Mouse (Mus musculus) myocyte (in vitro differentiated cells): Measurements from ENCODE around the gene Tenm2. TPM values are rescaled to one million over a fixed set of nuclear protein-coding genes. Genes with fewer than 3 reads are reported as not detected.

Source experiments
- H3K27me3 ChIP-seq: one replicate; pipeline ENCODE4 v1.6.1; 2011; ENCODE audit not compliant: control insufficient read depth, insufficient read depth, insufficient read length
- H3K36me3 ChIP-seq: one replicate; pipeline ENCODE4 v1.6.1; 2011; ENCODE audit not compliant: control insufficient read depth, insufficient read depth
- H3K4me2 ChIP-seq: one replicate; pipeline ENCODE4 v1.6.1; 2011; ENCODE audit warnings: low read depth, control low read depth
- H3K4me3 ChIP-seq: one replicate; pipeline ENCODE4 v1.5.1; 2011; ENCODE audit warnings: mild to moderate bottlenecking, control low read depth, moderate library complexity
- H3K79me2 ChIP-seq: one replicate; pipeline ENCODE4 v1.6.1; 2011; ENCODE audit not compliant: control insufficient read depth, insufficient read depth
- H3ac ChIP-seq: one replicate; pipeline ENCODE4 v1.6.1; 2011; ENCODE audit not compliant: control insufficient read depth, insufficient read length
- CEBPB ChIP-seq: IDR thresholded peaks from 2 replicates; pipeline ENCODE4 v1.6.1; 2011; ENCODE audit warnings: mild to moderate bottlenecking, moderate library complexity; ENCODE audit not compliant: poor library complexity, insufficient read depth, severe bottlenecking
- E2F4 ChIP-seq: IDR thresholded peaks from one replicate; pipeline ENCODE4 v1.6.1; 2011; ENCODE audit warnings: mild to moderate bottlenecking, control low read depth, moderate library complexity; ENCODE audit not compliant: insufficient read depth
- MAX ChIP-seq: IDR thresholded peaks from one replicate; pipeline ENCODE4 v1.6.1; 2011; ENCODE audit warnings: low read depth, mild to moderate bottlenecking, control low read depth
- MYOD1 ChIP-seq, 3 experiments: IDR thresholded peaks; one replicate each; pipeline ENCODE4 v1.6.1; 2011; ENCODE audit warnings: control low read depth in 2 of 3, low read depth in 2 of 3, mild to moderate bottlenecking in 2 of 3, moderate library complexity in 1 of 3; ENCODE audit not compliant: insufficient read length in 2 of 3, control insufficient read depth in 1 of 3
- MYOG ChIP-seq, 3 experiments: IDR thresholded peaks; one replicate each; pipeline ENCODE4 v1.6.1; 2011; ENCODE audit warnings: control low read depth in 2 of 3, low read depth in 2 of 3, mild to moderate bottlenecking in 2 of 3; ENCODE audit not compliant: insufficient read length in 2 of 3, control insufficient read depth in 1 of 3, insufficient read depth in 1 of 3
- POLR2A ChIP-seq: IDR thresholded peaks from one replicate; pipeline ENCODE4 v1.6.1; 2011; ENCODE audit warnings: low read depth, mild to moderate bottlenecking, control low read depth, moderate library complexity; ENCODE audit not compliant: insufficient read length
- POLR2AphosphoS2 ChIP-seq: IDR thresholded peaks from one replicate; pipeline ENCODE4 v1.6.1; 2011; ENCODE audit warnings: low read depth, control low read depth; ENCODE audit not compliant: insufficient read length
- REST ChIP-seq: IDR thresholded peaks from one replicate; pipeline ENCODE4 v1.6.1; 2011; ENCODE audit warnings: mild to moderate bottlenecking, control low read depth, moderate library complexity; ENCODE audit not compliant: insufficient read depth, insufficient read length
- SRF ChIP-seq: IDR thresholded peaks from one replicate; pipeline ENCODE4 v1.6.1; 2011; ENCODE audit warnings: low read depth; ENCODE audit not compliant: control insufficient read depth, insufficient read length
- TCF12 ChIP-seq: IDR thresholded peaks from one replicate; pipeline ENCODE4 v1.6.1; 2011; ENCODE audit warnings: mild to moderate bottlenecking, control low read depth; ENCODE audit not compliant: poor library complexity, insufficient read depth, severe bottlenecking
- TCF3 ChIP-seq: IDR thresholded peaks from one replicate; pipeline ENCODE4 v1.6.1; 2011; ENCODE audit warnings: low read depth, control low read depth; ENCODE audit not compliant: insufficient read length
- USF1 ChIP-seq: IDR thresholded peaks from one replicate; pipeline ENCODE4 v1.6.1; 2011; ENCODE audit warnings: low read depth, mild to moderate bottlenecking, control low read depth, moderate library complexity
- polyA plus RNA-seq: library from polyadenylated mRNA; unstranded; fragments of >200 nt; fragmentation: generic; extraction: Trizol; gene quantifications from one replicate; pipeline ENCODE4 v1.2.1, GENCODE M21; 2012; ENCODE audit warnings: missing spikeins

Gene Tenm2
- polyA plus RNA-seq, 1 experiment: 0.28 TPM

- Histone ChIP-seq H3K4me3 (no peak overlapping the region), H3K79me2 (no peaks in the 10 kb centered on the region), H3ac (no peak overlapping the region), H3K27me3 (no peaks in the 10 kb centered on the region), H3K36me3 (no peaks in the 10 kb centered on the region), H3K4me2 (no peak overlapping the region)
- TF ChIP-seq CEBPB (0 out of 2 replicates have a peak, but pooled peaks have one; percentile 19), POLR2AphosphoS2 (no peak)
These were observed 1016.2 kb downstream of the Tenm2 start for GRCm38 (mm10) chr11:36219586-36219985.

GRCm38 (mm10) chr11:36214589-36214988 is 1021.2 kb downstream of the Tenm2 start:
- no peak overlapping the region for H3K4me2 ChIP-seq
- H3K36me3 ChIP-seq: no peaks in the 10 kb centered on the region
- H3ac ChIP-seq: no peak overlapping the region
- H3K4me3 ChIP-seq: no peak overlapping the region
- TF ChIP-seq POLR2A (no peak), TCF12 (no peak), TCF3 (no peak), REST (no peak), SRF (no peak), E2F4 (no peak), USF1 (no peak), CEBPB (no peak), MAX (no peak), POLR2AphosphoS2 (no peak), MYOG (IDR thresholded peaks at IDR 0.05; ENCODE audit: control insufficient read depth in 1 of 3, insufficient read depth in 1 of 3, insufficient read length in 2 of 3, low read depth in 2 of 3) (no peak), MYOD1 (IDR thresholded peaks at IDR 0.05; ENCODE audit: control insufficient read depth in 1 of 3, insufficient read length in 2 of 3, low read depth in 2 of 3) (no peak)
- H3K27me3 ChIP-seq: no peaks in the 10 kb centered on the region
- no peaks in the 10 kb centered on the region for H3K79me2 ChIP-seq

DNA sequence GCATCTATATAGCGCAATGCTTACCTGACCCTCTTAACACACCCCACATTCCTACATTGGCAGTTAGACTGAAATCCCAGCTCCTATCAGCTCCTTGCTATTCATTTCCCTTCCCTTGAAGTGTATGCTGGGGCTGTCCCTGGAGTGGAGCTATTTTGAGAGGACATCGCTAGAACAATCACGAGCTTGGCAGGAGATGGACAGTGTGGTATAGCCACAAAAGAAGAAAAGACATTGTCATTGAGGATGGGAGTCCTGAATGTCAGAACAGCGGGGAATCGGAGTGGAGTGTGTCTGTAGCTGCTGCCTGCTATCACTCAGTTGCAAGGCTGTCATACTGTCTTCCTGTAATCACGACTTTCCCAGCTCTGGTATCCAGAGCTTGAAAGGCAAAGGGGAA is 1031.4 kb downstream of the Tenm2 start:
- no peak overlapping the region for H3ac ChIP-seq
- no peaks in the 10 kb centered on the region for H3K27me3 ChIP-seq
- TF ChIP-seq MYOD1 (IDR thresholded peaks at IDR 0.05; ENCODE audit: control insufficient read depth in 1 of 3, insufficient read length in 2 of 3, low read depth in 2 of 3): no peak
- no peak for TF ChIP-seq REST
- no peak for TF ChIP-seq TCF3
- TF ChIP-seq POLR2AphosphoS2: no peak
- no peak for TF ChIP-seq SRF
- TF ChIP-seq CEBPB: no peak
- TF ChIP-seq E2F4: no peak
- TF ChIP-seq POLR2A: no peak
- no peak for TF ChIP-seq MAX
- TF ChIP-seq USF1: no peak
- no peak for TF ChIP-seq MYOG (IDR thresholded peaks at IDR 0.05; ENCODE audit: control insufficient read depth in 1 of 3, insufficient read depth in 1 of 3, insufficient read length in 2 of 3, low read depth in 2 of 3)
- no peak for TF ChIP-seq TCF12
- H3K4me3 ChIP-seq: no peak overlapping the region
- H3K36me3 ChIP-seq: no peaks in the 10 kb centered on the region
- no peaks in the 10 kb centered on the region for H3K79me2 ChIP-seq
- no peak overlapping the region for H3K4me2 ChIP-seq

GRCm38 (mm10) chr11:36203896-36204295 is 1031.9 kb downstream of the Tenm2 start:
- TF ChIP-seq MAX (no peak), TCF12 (no peak), POLR2AphosphoS2 (no peak), MYOG (IDR thresholded peaks at IDR 0.05; ENCODE audit: control insufficient read depth in 1 of 3, insufficient read depth in 1 of 3, insufficient read length in 2 of 3, low read depth in 2 of 3) (no peak), E2F4 (no peak)
- no peak overlapping the region for H3K4me3 ChIP-seq
- no peaks in the 10 kb centered on the region for H3K27me3 ChIP-seq
- no peaks in the 10 kb centered on the region for H3K79me2 ChIP-seq
- H3K4me2 ChIP-seq: no peak overlapping the region
- H3K36me3 ChIP-seq: no peaks in the 10 kb centered on the region
- H3ac ChIP-seq: no peak overlapping the region

- TF ChIP-seq TCF3: no peak
- no peak for TF ChIP-seq POLR2AphosphoS2
- no peak for TF ChIP-seq E2F4
- no peak for TF ChIP-seq REST
- no peak for TF ChIP-seq TCF12
- no peak for TF ChIP-seq USF1
- no peak for TF ChIP-seq MAX
- TF ChIP-seq SRF: no peak
- TF ChIP-seq MYOG (IDR thresholded peaks at IDR 0.05; ENCODE audit: control insufficient read depth in 1 of 3, insufficient read depth in 1 of 3, insufficient read length in 2 of 3, low read depth in 2 of 3): no peak
- no peak for TF ChIP-seq POLR2A
- no peak for TF ChIP-seq MYOD1 (IDR thresholded peaks at IDR 0.05; ENCODE audit: control insufficient read depth in 1 of 3, insufficient read length in 2 of 3, low read depth in 2 of 3)
- no peak for TF ChIP-seq CEBPB
- Histone ChIP-seq H3ac (no peak overlapping the region), H3K4me2 (no peak overlapping the region)
These were observed 1041.4 kb downstream of the Tenm2 start for GRCm38 (mm10) chr11:36194348-36194747.

More at GRCm38 (mm10) chr11:36194348-36194747, 1041.4 kb downstream of the Tenm2 start:
- Histone ChIP-seq H3K79me2 (no peaks in the 10 kb centered on the region), H3K4me3 (no peak overlapping the region), H3K27me3 (no peaks in the 10 kb centered on the region), H3K36me3 (no peaks in the 10 kb centered on the region)
